Mouse (Mus musculus) embryonic facial prominence, embryonic 15.5 days (tissue): Measurements from ENCODE around the gene Krtap29-1. TPM values are rescaled to one million over a fixed set of nuclear protein-coding genes. Genes with fewer than 3 reads are reported as not detected.

Source experiments
- ATAC-seq: fragments of 200-750 bp; cut with Nextera tagmentation; 2 replicates; pipeline ENCODE4 v1.8.0; 2017; ENCODE audit warnings: low read depth, moderate TSS enrichment; ENCODE audit not compliant: insufficient number of reproducible peaks, low FRiP score, low TSS enrichment
- H3K27ac ChIP-seq: fragments of 300-500 bp; sonication (generic); replicated peaks from 2 replicates; pipeline ENCODE4 v1.5.1; 2015; ENCODE audit warnings: mild to moderate bottlenecking, inconsistent platforms
- H3K27me3 ChIP-seq: fragments of 300-500 bp; sonication (generic); 2 replicates; pipeline ENCODE4 v1.6.1; 2015; ENCODE audit warnings: inconsistent platforms
- H3K36me3 ChIP-seq: fragments of 300-500 bp; sonication (generic); 2 replicates; pipeline ENCODE4 v1.6.1; 2015; ENCODE audit warnings: mild to moderate bottlenecking, inconsistent platforms
- H3K4me1 ChIP-seq: fragments of 300-500 bp; sonication (generic); 2 replicates; pipeline ENCODE4 v1.6.1; 2015; ENCODE audit warnings: inconsistent platforms
- H3K4me2 ChIP-seq: fragments of 300-500 bp; sonication (generic); replicated peaks from 2 replicates; pipeline ENCODE4 v1.6.1; 2015; ENCODE audit warnings: mild to moderate bottlenecking, inconsistent platforms
- H3K4me3 ChIP-seq: fragments of 300-500 bp; sonication (generic); replicated peaks from 2 replicates; pipeline ENCODE4 v1.5.1; 2015; ENCODE audit warnings: mild to moderate bottlenecking, inconsistent platforms
- H3K9ac ChIP-seq: fragments of 300-500 bp; sonication (generic); 2 replicates; pipeline ENCODE4 v1.6.1; 2015; ENCODE audit warnings: inconsistent platforms
- H3K9me3 ChIP-seq: fragments of 300-500 bp; sonication (generic); replicated peaks from 2 replicates; pipeline ENCODE4 v1.6.1; 2016; ENCODE audit warnings: inconsistent platforms
- WGBS: fragments of 180-500 bp; shearing (Covaris S2); methylation state at CpG from one replicate; pipeline ENCODE4 v1.1.7; 2015; 5-methylcytosine and 5-hydroxymethylcytosine counted together
- polyA plus RNA-seq: library from polyadenylated mRNA; unstranded; fragments of >200 nt; fragmentation: Nextera tagmentation; extraction: Ambion mirVana; gene quantifications from 2 replicates; pipeline ENCODE4 v1.2.1, GENCODE M21; 2015

Gene Krtap29-1
- polyA plus RNA-seq: 0.38 TPM in 1 of 2 replicates, not detected in the other

GRCm38 (mm10) chr11:99978953-99979352 is at the start of gene Krtap29-1:
TSS of gene Krtap29-1 (minus strand) at chr11:99979053.
- Histone ChIP-seq H3K27ac (no peak within 1 kb of the TSS), H3K27me3 (no peaks in the 10 kb centered on the region), H3K4me2 (no peak within 1 kb of the TSS), H3K9ac (no peak within 1 kb of the TSS), H3K36me3 (no peaks in the 10 kb centered on the region), H3K4me1 (no peaks in the 10 kb centered on the region), H3K9me3 (0 out of 2 replicates have a peak, but pooled peaks cover 5% of the 10 kb centered on the region), H3K4me3 (no peak within 1 kb of the TSS)
- no peak for ATAC-seq
- 62% methylated on average over 5 of the region's 5 CpGs for WGBS

GRCm38 (mm10) chr11:100021438-100021837 is 42.6 kb upstream of the Krtap29-1 start:
- ATAC-seq: no peak
- Histone ChIP-seq H3K4me2 (no peak overlapping the region), H3K9ac (no peak overlapping the region), H3K4me3 (no peak overlapping the region), H3K27ac (no peak overlapping the region), H3K9me3 (no peaks in the 10 kb centered on the region), H3K36me3 (no peaks in the 10 kb centered on the region), H3K27me3 (no peaks in the 10 kb centered on the region), H3K4me1 (no peaks in the 10 kb centered on the region)
- WGBS: 73% methylated on average over 5 of the region's 5 CpGs

- Histone ChIP-seq H3K4me1 (no peaks in the 10 kb centered on the region), H3K9ac (no peak overlapping the region), H3K4me2 (no peak overlapping the region), H3K9me3 (no peaks in the 10 kb centered on the region), H3K4me3 (no peak overlapping the region), H3K27ac (no peak overlapping the region), H3K27me3 (no peaks in the 10 kb centered on the region), H3K36me3 (no peaks in the 10 kb centered on the region)
- WGBS: 86% methylated on average over 1 of the region's 1 CpGs
- ATAC-seq: no peak
Measured at GRCm38 (mm10) chr11:100019466-100019865, 40.6 kb upstream of the Krtap29-1 start.

- no peaks in the 10 kb centered on the region for H3K9me3 ChIP-seq
- no peak within 1 kb of the TSS for H3K4me2 ChIP-seq
- no peaks in the 10 kb centered on the region for H3K36me3 ChIP-seq
- H3K9ac ChIP-seq: no peak within 1 kb of the TSS
- no peaks in the 10 kb centered on the region for H3K27me3 ChIP-seq
- no peak within 1 kb of the TSS for H3K4me3 ChIP-seq
- H3K27ac ChIP-seq: no peak within 1 kb of the TSS
- no peaks in the 10 kb centered on the region for H3K4me1 ChIP-seq
- 81% methylated on average over 4 of the region's 4 CpGs for WGBS
- no peak for ATAC-seq
Measured at GRCm38 (mm10) chr11:100016112-100016511, 37.3 kb upstream of the Krtap29-1 start, which contains the start of gene Krt33a. TSS of gene Krt33a (minus strand) at chr11:100016212.

- Histone ChIP-seq H3K4me3 (no peak overlapping the region), H3K9me3 (no peaks in the 10 kb centered on the region), H3K36me3 (no peaks in the 10 kb centered on the region), H3K9ac (no peak overlapping the region), H3K4me1 (no peaks in the 10 kb centered on the region), H3K27me3 (no peaks in the 10 kb centered on the region), H3K4me2 (no peak overlapping the region), H3K27ac (0 out of 2 replicates have a peak overlapping the region, but pooled peaks have one; percentile 5)
- 48% methylated on average over 4 of the region's 4 CpGs for WGBS
- no peak for ATAC-seq
Measured at GRCm38 (mm10) chr11:100013691-100014171, 34.9 kb upstream of the Krtap29-1 start.

GRCm38 (mm10) chr11:100010682-100011081 is 31.8 kb upstream of the Krtap29-1 start:
- 80% methylated on average over 5 of the region's 5 CpGs for WGBS
- Histone ChIP-seq H3K4me2 (no peak overlapping the region), H3K9ac (no peak overlapping the region), H3K9me3 (no peaks in the 10 kb centered on the region), H3K36me3 (no peaks in the 10 kb centered on the region), H3K4me1 (no peaks in the 10 kb centered on the region), H3K4me3 (no peak overlapping the region), H3K27me3 (no peaks in the 10 kb centered on the region), H3K27ac (no peak overlapping the region)
- ATAC-seq: no peak

GRCm38 (mm10) chr11:100008336-100008735 is 29.5 kb upstream of the Krtap29-1 start:
- Histone ChIP-seq H3K36me3 (no peaks in the 10 kb centered on the region), H3K9me3 (no peaks in the 10 kb centered on the region), H3K4me1 (no peaks in the 10 kb centered on the region), H3K9ac (no peak overlapping the region), H3K4me3 (no peak overlapping the region), H3K27me3 (no peaks in the 10 kb centered on the region), H3K4me2 (no peak overlapping the region), H3K27ac (no peak overlapping the region)
- no peak for ATAC-seq
- 84% methylated on average over 5 of the region's 5 CpGs for WGBS

- Histone ChIP-seq H3K9ac (no peak overlapping the region), H3K36me3 (no peaks in the 10 kb centered on the region), H3K27me3 (no peaks in the 10 kb centered on the region), H3K4me2 (no peak overlapping the region), H3K27ac (no peak overlapping the region), H3K4me1 (no peaks in the 10 kb centered on the region), H3K9me3 (no peaks in the 10 kb centered on the region), H3K4me3 (no peak overlapping the region)
- WGBS: 58% methylated on average over 3 of the region's 3 CpGs
- ATAC-seq: no peak
Measured at GRCm38 (mm10) chr11:100006624-100007023, 27.8 kb upstream of the Krtap29-1 start.

- Histone ChIP-seq H3K4me2 (no peak overlapping the region), H3K4me1 (no peaks in the 10 kb centered on the region), H3K27ac (no peak overlapping the region), H3K9me3 (no peaks in the 10 kb centered on the region), H3K27me3 (no peaks in the 10 kb centered on the region), H3K36me3 (no peaks in the 10 kb centered on the region), H3K4me3 (no peak overlapping the region), H3K9ac (no peak overlapping the region)
- no peak for ATAC-seq
- 70% methylated on average over 8 of the region's 8 CpGs for WGBS
Measured at GRCm38 (mm10) chr11:100005905-100006304, 27.1 kb upstream of the Krtap29-1 start.

GRCm38 (mm10) chr11:100004846-100005245 is 26.0 kb upstream of the Krtap29-1 start:
- ATAC-seq: no peak
- Histone ChIP-seq H3K9me3 (no peaks in the 10 kb centered on the region), H3K36me3 (no peaks in the 10 kb centered on the region), H3K4me3 (no peak overlapping the region), H3K27ac (no peak overlapping the region), H3K9ac (no peak overlapping the region), H3K4me1 (no peaks in the 10 kb centered on the region), H3K27me3 (no peaks in the 10 kb centered on the region), H3K4me2 (no peak overlapping the region)
- WGBS: 18% methylated on average over 6 of the region's 6 CpGs

GRCm38 (mm10) chr11:99999091-99999490 is 20.2 kb upstream of the Krtap29-1 start:
- Histone ChIP-seq H3K9me3 (no peaks in the 10 kb centered on the region), H3K27ac (no peak overlapping the region), H3K27me3 (peaks cover 5% of the 10 kb centered on the region; the same call in 1 of the 2 replicates), H3K4me1 (no peaks in the 10 kb centered on the region), H3K36me3 (no peaks in the 10 kb centered on the region), H3K9ac (no peak overlapping the region), H3K4me2 (no peak overlapping the region), H3K4me3 (no peak overlapping the region)
- WGBS: 89% methylated on average over 7 of the region's 7 CpGs
- ATAC-seq: peak; percentile 39; the same call in 1 of the 2 replicates

GRCm38 (mm10) chr11:99994384-99994661 is 15.5 kb upstream of the Krtap29-1 start:
- Histone ChIP-seq H3K9me3 (no peaks in the 10 kb centered on the region), H3K4me1 (no peaks in the 10 kb centered on the region), H3K36me3 (no peaks in the 10 kb centered on the region), H3K9ac (no peak overlapping the region), H3K27me3 (peaks cover 19% of the 10 kb centered on the region), H3K4me3 (no peak overlapping the region), H3K4me2 (no peak overlapping the region), H3K27ac (no peak overlapping the region)
- WGBS: 54% methylated on average over 4 of the region's 4 CpGs
- ATAC-seq: no peak
